Mouse (Mus musculus) layer of hippocampus, adult 2 months (tissue): ENCODE data around the gene 3830403N18Rik. TPM values are rescaled to one million over a fixed set of nuclear protein-coding genes. Genes with fewer than 3 reads are reported as not detected.
"Not testable (repeated sequence)": the region's sequence is repeated elsewhere in the genome, so short reads cannot be mapped to it uniquely, and the experiment has no call there.

ENCODE experiments used
- DNase-seq, 2 experiments: peaks; one replicate each; pipeline ENCODE4 v3.0.0; 2022; ENCODE audit warnings: low spot score in 2 of 2
- H3K27ac ChIP-seq: fragments of 200-600 bp; 2 replicates; pipeline ENCODE4 v1.8.1; 2022
- H3K4me3 ChIP-seq: fragments of 200-600 bp; 2 replicates; pipeline ENCODE4 v1.8.1; 2022; ENCODE audit warnings: mild to moderate bottlenecking
- CTCF ChIP-seq: fragments of 200-600 bp; conservative IDR thresholded peaks from 2 replicates; pipeline ENCODE4 v1.8.1; 2022; ENCODE audit warnings: antibody characterized with exemption, mild to moderate bottlenecking, moderate library complexity
- long read RNA-seq, 2 experiments: library from polyadenylated mRNA; stranded (forward); transcript quantifications; one replicate each; pipeline ENCODE4 v2.0.0; 2021; ENCODE audit warnings: borderline mapping rate in 2 of 2
- total RNA-seq, 2 experiments: library from RNA; stranded (reverse); gene quantifications; 2 replicates each; pipeline ENCODE4 v1.2.3; 2021

The 3830403N18Rik gene
- total RNA-seq = under 1 TPM in 1 of 2 experiments, not detected in 1; 0.61 TPM
- long read RNA-seq, experiment 1 = 0 reads
- long read RNA-seq, experiment 2 = 0 reads

DNA sequence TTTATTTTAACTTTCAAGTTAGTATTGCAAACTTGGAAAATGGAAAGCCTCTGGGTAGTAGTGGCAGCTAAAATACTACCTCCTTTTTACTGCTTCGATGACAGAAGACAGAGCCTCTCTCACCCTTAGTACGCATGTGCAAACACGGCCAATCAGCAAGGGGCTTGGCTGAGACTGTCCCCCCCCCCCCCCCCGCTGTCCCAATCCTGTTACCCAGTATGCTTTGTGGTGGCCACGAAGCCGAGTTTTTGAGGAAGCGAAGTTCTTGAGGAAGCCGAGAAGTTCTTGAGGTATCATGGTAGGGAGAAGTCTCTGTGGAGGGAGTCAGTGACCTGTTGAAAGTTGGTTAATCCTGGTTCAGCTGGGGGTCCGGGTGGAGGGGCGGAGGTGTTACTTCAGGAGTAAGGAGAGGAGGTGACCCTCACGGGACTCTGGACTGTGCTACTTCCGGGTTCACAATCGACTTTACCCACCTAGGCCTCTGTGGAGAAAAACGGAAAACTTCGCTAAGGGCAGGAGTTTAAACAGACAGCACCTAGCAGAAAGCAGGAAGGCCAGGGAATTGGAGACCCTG, at the start of gene 3830403N18Rik:
3830403N18Rik (plus strand) TSS at position 237 of the 574 bp plus-strand sequence.
- H3K4me3 ChIP-seq, DNase-seq: not testable (repeated sequence)

DNA sequence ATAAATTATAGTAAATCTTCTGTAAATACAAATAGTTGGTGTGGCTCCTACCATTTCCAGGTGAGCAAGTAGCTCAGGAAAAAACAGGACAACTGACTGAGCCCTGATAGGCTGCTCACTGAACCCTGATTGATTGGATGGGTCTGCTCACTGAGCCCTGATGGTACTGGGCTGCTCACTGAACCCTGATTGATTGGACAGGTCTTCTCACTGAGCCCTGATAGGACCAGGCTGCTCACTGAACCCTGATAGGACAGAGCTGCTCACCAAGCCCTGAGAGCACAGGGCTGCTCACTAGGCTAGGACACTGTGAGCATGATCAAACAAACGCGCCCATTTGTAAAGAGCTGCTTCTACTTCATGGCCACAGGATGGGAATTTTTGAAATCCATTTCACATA, 15.0 kb downstream of the 3830403N18Rik start:
- Histone ChIP-seq H3K27ac (no peak overlapping the region), H3K4me3 (no peak overlapping the region)
- DNase-seq = no peak
- no peak for TF ChIP-seq CTCF

More for the DNA sequence above, at the start of gene 3830403N18Rik:
- H3K27ac ChIP-seq = not testable (repeated sequence)

DNA sequence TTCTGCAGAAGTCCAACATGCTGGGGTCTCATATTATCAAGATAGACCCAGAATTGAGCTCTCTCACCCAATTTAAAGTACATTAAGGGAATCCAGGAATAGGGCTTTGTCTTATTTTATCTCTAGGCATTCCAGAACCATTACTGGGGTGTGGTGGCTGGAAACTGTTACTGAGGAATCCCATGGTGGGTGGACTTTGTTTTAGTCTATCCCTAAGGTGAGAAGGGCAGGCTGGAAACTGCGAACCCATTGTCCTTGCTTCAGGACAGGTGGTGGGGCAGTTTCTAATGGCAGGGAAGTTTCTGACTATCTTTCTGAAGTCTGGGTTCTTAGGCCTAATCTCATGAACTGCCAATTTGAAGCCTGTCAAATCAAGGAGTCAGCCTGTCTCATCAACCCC, 50.1 kb downstream of the 3830403N18Rik start:
- not testable (repeated sequence) for H3K4me3 ChIP-seq, H3K27ac ChIP-seq, DNase-seq

Other genes starting within 250 kb of the 3830403N18Rik start
- not detected for gene Gm773, start 76.3 kb downstream of the 3830403N18Rik start, total RNA-seq
- gene Zfp449, start 209.8 kb downstream of the 3830403N18Rik start, total RNA-seq = 1 to 10 TPM; 3.7 to 4.1 TPM
- 10 to 100 TPM; 16.3 to 21.3 TPM for gene Smim10l2a, start 238.0 kb downstream of the 3830403N18Rik start, total RNA-seq